Mouse (Mus musculus) left cerebral cortex, adult 18-20 months (tissue): ENCODE data around the gene Ptpn12. TPM values are rescaled to one million over a fixed set of nuclear protein-coding genes. Genes with fewer than 3 reads are reported as not detected.

Source experiments
- DNase-seq, 2 experiments: peaks; one replicate each; pipeline ENCODE4 v3.0.0; 2021 to 2022; ENCODE audit warnings: low spot score in 2 of 2, mixed read lengths in 1 of 2
- total RNA-seq, 2 experiments: library from RNA; stranded (reverse); gene quantifications; 2 replicates each; pipeline ENCODE4 v1.2.3; 2021

Ptpn12 gene
- total RNA-seq, 2 experiments from 2014 or later: 37.8 to 41.5 TPM

- DNase-seq: no peak
Measured at GRCm38 (mm10) chr5:21032626-21033025, 23.1 kb downstream of the Ptpn12 start.

GRCm38 (mm10) chr5:21030226-21030625 is 25.5 kb downstream of the Ptpn12 start:
- no peak for DNase-seq

- DNase-seq: no peak
Measured at GRCm38 (mm10) chr5:21017075-21017474, 38.6 kb downstream of the Ptpn12 start.

- DNase-seq: no peak
Measured at GRCm38 (mm10) chr5:21010908-21011307, 44.8 kb downstream of the Ptpn12 start.

GRCm38 (mm10) chr5:21002723-21003122 is 53.0 kb downstream of the Ptpn12 start:
- no peak for DNase-seq

GRCm38 (mm10) chr5:21001622-21002315 is 53.9 kb downstream of the Ptpn12 start:
- DNase-seq: no peak

GRCm38 (mm10) chr5:20998427-20998826 is 57.3 kb downstream of the Ptpn12 start:
- no peak for DNase-seq

- DNase-seq: no peak
Measured at GRCm38 (mm10) chr5:20997555-20997954, 58.2 kb downstream of the Ptpn12 start.

- DNase-seq: no peak
Measured at GRCm38 (mm10) chr5:20990062-20990809, 65.5 kb downstream of the Ptpn12 start.

- DNase-seq: no peak
Measured at GRCm38 (mm10) chr5:20986271-20986670, 69.4 kb downstream of the Ptpn12 start.

GRCm38 (mm10) chr5:20983505-20983904 is 72.2 kb downstream of the Ptpn12 start:
- no peak for DNase-seq

- no peak for DNase-seq
Measured at GRCm38 (mm10) chr5:20974690-20975089, 81.0 kb downstream of the Ptpn12 start.

GRCm38 (mm10) chr5:20973999-20974398 is 81.7 kb downstream of the Ptpn12 start:
- DNase-seq: no peak

- no peak for DNase-seq
Measured at GRCm38 (mm10) chr5:20973069-20973468, 82.6 kb downstream of the Ptpn12 start.

- DNase-seq: peak; percentile 36 to 55
Measured at GRCm38 (mm10) chr5:20968963-20969362, 86.7 kb downstream of the Ptpn12 start.

- no peak for DNase-seq
Measured at GRCm38 (mm10) chr5:20968493-20968892, 87.2 kb downstream of the Ptpn12 start.

- no peak for DNase-seq
Measured at GRCm38 (mm10) chr5:20967942-20968341, 87.8 kb downstream of the Ptpn12 start.

- no peak for DNase-seq
Measured at GRCm38 (mm10) chr5:20964446-20964845, 91.3 kb downstream of the Ptpn12 start.

- no peak for DNase-seq
Measured at GRCm38 (mm10) chr5:20963295-20963694, 92.4 kb downstream of the Ptpn12 start.

GRCm38 (mm10) chr5:20960927-20961326 is 94.8 kb downstream of the Ptpn12 start:
- DNase-seq: no peak

GRCm38 (mm10) chr5:20956298-20956697 is 99.4 kb downstream of the Ptpn12 start, which contains the start of gene Rsbn1l:
Gene Rsbn1l (minus strand): TSS chr5:20956398.
- DNase-seq: no peak

GRCm38 (mm10) chr5:20955114-20955835 is 100.4 kb downstream of the Ptpn12 start:
- no peak for DNase-seq
